Mouse (Mus musculus) liver, postnatal 0 days (tissue): ENCODE data around the gene Sept1. TPM values are rescaled to one million over a fixed set of nuclear protein-coding genes. Genes with fewer than 3 reads are reported as not detected.
"Not testable (repeated sequence)": the region's sequence is repeated elsewhere in the genome, so short reads cannot be mapped to it uniquely, and the experiment has no call there.

Source experiments
- ATAC-seq: fragments of 200-750 bp; cut with Nextera tagmentation; 2 replicates; pipeline ENCODE4 v1.8.0; 2017; ENCODE audit warnings: mild to moderate bottlenecking, moderate library complexity
- DNase-seq: peaks from one replicate; pipeline ENCODE4 v3.0.0-alpha.2; 2016
- H3K27ac ChIP-seq: fragments of 300-500 bp; sonication (generic); 2 replicates; pipeline ENCODE4 v1.5.1; 2014; ENCODE audit warnings: antibody characterized with exemption, moderate library complexity, mild to moderate bottlenecking, low read depth
- H3K27me3 ChIP-seq: fragments of 300-500 bp; sonication (generic); 2 replicates; pipeline ENCODE4 v1.6.1; 2014; ENCODE audit warnings: low read length, control low read depth, mixed read lengths; ENCODE audit not compliant: insufficient read depth
- H3K36me3 ChIP-seq: fragments of 300-500 bp; sonication (generic); replicated peaks from 2 replicates; pipeline ENCODE4 v1.6.1; 2014; ENCODE audit warnings: mild to moderate bottlenecking, control low read depth, low read length, moderate library complexity, mixed read lengths; ENCODE audit not compliant: insufficient read depth
- H3K4me1 ChIP-seq: fragments of 300-500 bp; sonication (generic); 2 replicates; pipeline ENCODE4 v1.6.1; 2014; ENCODE audit warnings: antibody characterized with exemption, mild to moderate bottlenecking, control low read depth; ENCODE audit not compliant: insufficient read depth
- H3K4me2 ChIP-seq: fragments of 300-500 bp; sonication (generic); 2 replicates; pipeline ENCODE4 v1.6.1; 2014; ENCODE audit warnings: low read depth, mild to moderate bottlenecking, low read length, moderate library complexity, mixed read lengths
- H3K4me3 ChIP-seq: fragments of 300-500 bp; sonication (generic); 2 replicates; pipeline ENCODE4 v1.5.1; 2014; ENCODE audit warnings: low read depth, low read length
- H3K9ac ChIP-seq: fragments of 300-500 bp; sonication (generic); replicated peaks from 2 replicates; pipeline ENCODE4 v1.6.1; 2014; ENCODE audit warnings: mild to moderate bottlenecking, moderate library complexity
- H3K9me3 ChIP-seq: fragments of 300-500 bp; sonication (generic); 2 replicates; pipeline ENCODE4 v1.6.1; 2016; ENCODE audit warnings: mild to moderate bottlenecking, control low read depth, low read length, mixed read lengths
- CTCF ChIP-seq: sonication (generic); IDR thresholded peaks from 2 replicates; pipeline ENCODE4 v1.5.1; 2016; ENCODE audit warnings: antibody characterized with exemption, low read depth
- EP300 ChIP-seq: IDR thresholded peaks from 2 replicates; pipeline ENCODE4 v1.6.1; 2016; ENCODE audit warnings: antibody characterized with exemption, low read depth, mild to moderate bottlenecking
- WGBS: fragments of 180-500 bp; shearing (Covaris S2); extraction: QIAGEN DNeasy Blood & Tissue Kit; methylation state at CpG from one replicate; pipeline ENCODE4 v1.1.7; 2014; ENCODE audit not compliant: insufficient replicate concordance; 5-methylcytosine and 5-hydroxymethylcytosine counted together
- polyA plus RNA-seq: library from polyadenylated mRNA; unstranded; fragments of >200 nt; fragmentation: Nextera tagmentation; extraction: Ambion mirVana; gene quantifications from 2 replicates; pipeline ENCODE4 v1.2.1, GENCODE M21; 2015

Gene Sept1
- polyA plus RNA-seq, 1 experiment from 2014 or later = 16.7 TPM

- Histone ChIP-seq H3K9ac (peak overlapping the region; percentile 65), H3K4me1 (peaks cover 39% of the 10 kb centered on the region), H3K27ac (peak overlapping the region; percentile 78), H3K9me3 (no peaks in the 10 kb centered on the region), H3K27me3 (no peaks in the 10 kb centered on the region), H3K36me3 (peaks cover 8% of the 10 kb centered on the region), H3K4me2 (peak overlapping the region; percentile 96), H3K4me3 (peak overlapping the region; percentile 68)
- no peak for DNase-seq
- TF ChIP-seq CTCF = no peak
- TF ChIP-seq EP300 = no peak
- ATAC-seq = no peak
- WGBS = 15% methylated on average over 4 of the region's 4 CpGs
These were observed 22.1 kb upstream of the Sept1 start for GRCm38 (mm10) chr7:127255008-127255407.

- Histone ChIP-seq H3K4me1 (peaks cover 31% of the 10 kb centered on the region), H3K4me3 (peak overlapping the region; percentile 68), H3K4me2 (peak overlapping the region; percentile 96), H3K9ac (peak overlapping the region; percentile 65), H3K27me3 (no peaks in the 10 kb centered on the region), H3K9me3 (no peaks in the 10 kb centered on the region), H3K27ac (peak overlapping the region; percentile 78), H3K36me3 (peaks cover 15% of the 10 kb centered on the region)
- under 1% methylated on average over 135 of the region's 136 CpGs for WGBS
- ATAC-seq = peak; percentile 92
- no peak for TF ChIP-seq EP300
- no peak for TF ChIP-seq CTCF
- DNase-seq = peak; percentile 95
These were observed 21.2 kb upstream of the Sept1 start for GRCm38 (mm10) chr7:127253821-127254769.

- TF ChIP-seq EP300 = no peak
- no peak for TF ChIP-seq CTCF
- Histone ChIP-seq H3K4me1 (peaks cover 29% of the 10 kb centered on the region), H3K36me3 (peaks cover 15% of the 10 kb centered on the region), H3K9me3 (no peaks in the 10 kb centered on the region), H3K9ac (peak overlapping the region; percentile 65), H3K4me2 (peak overlapping the region; percentile 96), H3K4me3 (peak overlapping the region; percentile 68), H3K27me3 (no peaks in the 10 kb centered on the region), H3K27ac (peak overlapping the region; percentile 78; the same call in 1 of the 2 replicates)
- ATAC-seq (no peak), DNase-seq (no peak)
- WGBS = 70% methylated on average over 6 of the region's 6 CpGs
These were observed 20.4 kb upstream of the Sept1 start for GRCm38 (mm10) chr7:127253341-127253740.

- H3K4me1 ChIP-seq = peaks cover 29% of the 10 kb centered on the region
- no peak overlapping the region for H3K4me3 ChIP-seq
- H3K27me3 ChIP-seq = no peaks in the 10 kb centered on the region
- H3K9me3 ChIP-seq = no peaks in the 10 kb centered on the region
- TF ChIP-seq CTCF (peak; percentile 76), EP300 (no peak)
- DNase-seq (no peak), ATAC-seq (no peak)
- 69% methylated on average over 2 of the region's 2 CpGs for WGBS
- no peak overlapping the region for H3K4me2 ChIP-seq
- no peak overlapping the region for H3K9ac ChIP-seq
- peak overlapping the region; percentile 30; the same call in 1 of the 2 replicates for H3K27ac ChIP-seq
- peaks cover 15% of the 10 kb centered on the region for H3K36me3 ChIP-seq
These were observed 19.5 kb upstream of the Sept1 start for GRCm38 (mm10) chr7:127252414-127252813.

GRCm38 (mm10) chr7:127250511-127250910 is 17.6 kb upstream of the Sept1 start:
- H3K9me3 ChIP-seq, ATAC-seq, H3K4me2 ChIP-seq, H3K27me3 ChIP-seq, H3K9ac ChIP-seq, H3K4me3 ChIP-seq, H3K36me3 ChIP-seq, H3K27ac ChIP-seq, DNase-seq: not testable (repeated sequence)
- 82% methylated on average over 8 of the region's 8 CpGs for WGBS
- peaks cover 28% of the 10 kb centered on the region for H3K4me1 ChIP-seq

GRCm38 (mm10) chr7:127244658-127245510 is 12.0 kb upstream of the Sept1 start:
- ATAC-seq = peak; percentile 70
- H3K4me3 ChIP-seq = peak overlapping the region; percentile 88
- H3K9me3 ChIP-seq = no peaks in the 10 kb centered on the region
- DNase-seq = no peak
- peaks cover 21% of the 10 kb centered on the region for H3K4me1 ChIP-seq
- TF ChIP-seq CTCF = no peak
- peaks cover 6% of the 10 kb centered on the region for H3K36me3 ChIP-seq
- H3K27me3 ChIP-seq = no peaks in the 10 kb centered on the region
- peak overlapping the region; percentile 94 for H3K9ac ChIP-seq
- H3K27ac ChIP-seq = peak overlapping the region; percentile 96
- WGBS = 13% methylated on average over 31 of the region's 33 CpGs
- peak overlapping the region; percentile 99 for H3K4me2 ChIP-seq
